Mouse (Mus musculus): ENCODE measurements at regions not wholly inside any gene's neighbourhood (a gene's known extent, or its start where the extent isn't known, plus 50 kb on each side); places are given as distances from the start of the nearest gene placed in this dataset.

DNA sequence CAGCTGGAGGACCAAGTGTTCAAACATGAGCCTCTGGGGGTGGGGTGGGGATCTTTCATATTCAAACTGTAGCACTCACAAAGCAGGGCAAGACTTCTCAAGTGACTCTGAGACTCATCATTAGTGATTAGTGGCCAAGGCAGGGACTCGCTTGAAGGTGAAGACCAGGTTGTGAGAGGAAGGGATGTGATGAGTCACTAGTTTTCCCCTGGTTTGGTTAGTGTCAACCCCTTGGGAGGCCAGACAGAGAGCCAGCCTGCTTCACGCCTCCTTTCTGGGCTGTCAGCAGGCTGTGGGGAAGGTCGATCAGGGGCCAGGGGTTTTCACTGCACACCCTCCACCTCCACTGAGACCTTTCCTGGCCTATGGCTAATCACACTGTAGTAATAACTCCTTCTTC, 65.2 kb downstream of the Slc30a10 start:
- no peak overlapping the region for H3K9ac ChIP-seq (ENCODE audit: low read length)
- no peak overlapping the region for H3K27ac ChIP-seq (replicated peaks; ENCODE audit: low read depth, low read length)
- no peak overlapping the region for H3K4me3 ChIP-seq (ENCODE audit: low read depth, low read length)
- H3K4me1 ChIP-seq (ENCODE audit: control insufficient read depth, insufficient read depth, low read length) = peaks cover 5% of the 10 kb centered on the region; the same call in 1 of the 2 replicates
- H3K36me3 ChIP-seq (ENCODE audit: control insufficient read depth, insufficient read depth, low read length) = no peaks in the 10 kb centered on the region
- DNase-seq (ENCODE audit: low spot score) (no peak), ATAC-seq (ENCODE audit: insufficient number of reproducible peaks, low FRiP score, low TSS enrichment, low read depth) (no peak)
- no peak overlapping the region for H3K4me2 ChIP-seq (ENCODE audit: low read depth, severe bottlenecking)
- no peaks in the 10 kb centered on the region for H3K9me3 ChIP-seq (ENCODE audit: control insufficient read depth, low read length)
- WGBS = 28% methylated on average over 3 of the region's 3 CpGs
- no peaks in the 10 kb centered on the region for H3K27me3 ChIP-seq (ENCODE audit: control insufficient read depth, insufficient read depth, low read length)

DNA sequence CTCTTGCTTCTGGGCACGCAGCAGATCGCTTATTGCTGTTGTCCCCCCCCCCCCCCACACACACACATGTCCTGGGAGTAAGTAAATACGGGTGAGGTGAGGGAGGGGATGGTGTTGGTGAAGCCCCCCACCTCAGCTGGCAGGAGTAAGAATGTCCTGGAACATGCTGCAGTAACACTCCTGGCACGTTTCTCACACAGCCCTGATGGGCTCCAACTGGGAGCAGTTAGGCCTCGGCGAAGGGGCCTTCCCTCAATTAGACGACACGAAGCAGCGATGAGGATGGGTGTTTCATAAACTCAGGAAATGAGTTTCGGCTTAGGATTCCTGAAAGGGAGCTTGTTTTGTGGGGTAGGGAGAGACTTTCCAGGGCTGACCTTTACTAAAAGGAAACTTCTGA, 69.4 kb downstream of the Slc30a10 start:
- no peak overlapping the region for H3K27ac ChIP-seq (replicated peaks; ENCODE audit: low read depth, low read length)
- no peaks in the 10 kb centered on the region for H3K27me3 ChIP-seq (ENCODE audit: control insufficient read depth, insufficient read depth, low read length)
- H3K9me3 ChIP-seq (ENCODE audit: control insufficient read depth, low read length) = no peaks in the 10 kb centered on the region
- H3K36me3 ChIP-seq (ENCODE audit: control insufficient read depth, insufficient read depth, low read length) = no peaks in the 10 kb centered on the region
- H3K4me1 ChIP-seq (ENCODE audit: control insufficient read depth, insufficient read depth, low read length) = peaks cover 5% of the 10 kb centered on the region; the same call in 1 of the 2 replicates
- H3K4me3 ChIP-seq (ENCODE audit: low read depth, low read length) = no peak overlapping the region
- H3K4me2 ChIP-seq (ENCODE audit: low read depth, severe bottlenecking) = no peak overlapping the region
- no peak for ATAC-seq (ENCODE audit: insufficient number of reproducible peaks, low FRiP score, low TSS enrichment, low read depth)
- WGBS = 37% methylated on average over 10 of the region's 10 CpGs
- H3K9ac ChIP-seq (ENCODE audit: low read length) = no peak overlapping the region
- DNase-seq (ENCODE audit: low spot score) = no peak

DNA sequence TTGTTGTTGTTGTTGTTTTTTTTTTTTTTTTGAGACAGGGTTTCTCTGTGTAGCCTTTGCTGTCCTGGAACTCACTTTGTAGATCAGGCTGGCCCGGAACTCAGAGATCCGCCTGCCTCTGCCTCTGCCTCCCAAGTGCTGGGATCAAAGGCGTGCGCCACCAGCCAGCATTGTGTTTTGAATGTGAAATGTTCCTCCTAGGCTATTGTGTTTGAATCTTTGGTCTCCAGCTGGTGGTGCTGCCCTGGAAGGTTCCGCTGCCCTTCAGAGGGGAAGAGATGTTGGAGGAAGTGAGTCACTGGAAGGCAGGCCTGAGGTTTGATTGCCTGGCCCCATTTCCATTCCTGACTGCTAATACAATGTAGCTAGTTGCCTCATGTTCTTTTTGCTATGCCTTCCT, 78.8 kb downstream of the Slc30a10 start:
- Histone ChIP-seq H3K27ac (replicated peaks; ENCODE audit: low read depth, low read length) (no peak overlapping the region), H3K4me3 (ENCODE audit: low read depth, low read length) (no peak overlapping the region), H3K4me1 (ENCODE audit: control insufficient read depth, insufficient read depth, low read length) (no peaks in the 10 kb centered on the region), H3K36me3 (ENCODE audit: control insufficient read depth, insufficient read depth, low read length) (no peaks in the 10 kb centered on the region), H3K9ac (ENCODE audit: low read length) (no peak overlapping the region), H3K27me3 (ENCODE audit: control insufficient read depth, insufficient read depth, low read length) (no peaks in the 10 kb centered on the region), H3K9me3 (ENCODE audit: control insufficient read depth, low read length) (no peaks in the 10 kb centered on the region), H3K4me2 (ENCODE audit: low read depth, severe bottlenecking) (no peak overlapping the region)
- WGBS = 97% methylated on average over 5 of the region's 5 CpGs
- no peak for ATAC-seq (ENCODE audit: insufficient number of reproducible peaks, low FRiP score, low TSS enrichment, low read depth)
- no peak for DNase-seq (ENCODE audit: low spot score)

DNA sequence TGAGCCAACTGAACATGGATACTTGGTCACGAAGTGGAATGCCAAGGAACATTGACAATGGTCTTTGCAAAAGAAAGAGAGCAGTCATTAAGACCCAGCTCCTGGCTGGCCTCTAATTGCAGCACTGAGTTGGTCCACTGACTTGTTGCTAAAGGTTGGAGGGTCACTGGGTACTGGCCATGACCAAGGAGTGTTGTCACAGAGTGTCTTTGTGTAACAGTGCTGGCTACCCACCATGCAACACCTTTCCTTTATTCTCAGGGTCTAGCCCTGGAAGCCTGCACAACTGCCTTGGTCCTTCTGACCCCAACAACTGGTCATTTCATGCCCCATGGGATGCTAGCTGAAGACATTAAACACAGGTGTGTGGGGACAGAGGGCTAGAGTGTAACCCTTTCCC, 79.5 kb downstream of the Slc30a10 start:
- Histone ChIP-seq H3K9ac (ENCODE audit: low read length) (no peak overlapping the region), H3K27me3 (ENCODE audit: control insufficient read depth, insufficient read depth, low read length) (no peaks in the 10 kb centered on the region), H3K36me3 (ENCODE audit: control insufficient read depth, insufficient read depth, low read length) (no peaks in the 10 kb centered on the region), H3K4me1 (ENCODE audit: control insufficient read depth, insufficient read depth, low read length) (no peaks in the 10 kb centered on the region), H3K4me2 (ENCODE audit: low read depth, severe bottlenecking) (no peak overlapping the region), H3K4me3 (ENCODE audit: low read depth, low read length) (no peak overlapping the region), H3K27ac (replicated peaks; ENCODE audit: low read depth, low read length) (no peak overlapping the region), H3K9me3 (ENCODE audit: control insufficient read depth, low read length) (no peaks in the 10 kb centered on the region)
- WGBS = 83% methylated on average over 1 of the region's 1 CpGs
- DNase-seq (ENCODE audit: low spot score) (no peak), ATAC-seq (ENCODE audit: insufficient number of reproducible peaks, low FRiP score, low TSS enrichment, low read depth) (no peak)

DNA sequence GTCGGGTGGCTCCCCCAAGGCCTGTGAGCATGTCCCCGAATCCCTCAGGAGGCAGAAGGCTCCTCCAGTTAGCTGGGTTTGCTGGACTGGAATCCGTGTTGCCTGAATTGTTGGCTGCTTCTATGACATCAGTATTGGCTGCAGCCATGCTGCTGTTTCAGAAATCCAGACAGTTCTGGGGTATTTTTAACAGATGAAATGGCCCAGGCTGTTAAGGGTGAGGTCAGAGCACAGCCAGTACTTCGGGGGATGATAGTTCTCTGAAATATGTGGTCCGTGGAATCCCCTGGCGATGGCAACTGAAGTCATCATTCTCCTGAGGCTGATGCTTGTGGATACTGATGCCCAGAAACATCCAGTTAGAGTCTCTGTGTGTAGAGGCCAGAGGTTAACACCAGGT, 80.7 kb downstream of the Slc30a10 start:
- Histone ChIP-seq H3K36me3 (ENCODE audit: control insufficient read depth, insufficient read depth, low read length) (no peaks in the 10 kb centered on the region), H3K9ac (ENCODE audit: low read length) (no peak overlapping the region), H3K27ac (replicated peaks; ENCODE audit: low read depth, low read length) (no peak overlapping the region), H3K4me2 (ENCODE audit: low read depth, severe bottlenecking) (no peak overlapping the region), H3K4me1 (ENCODE audit: control insufficient read depth, insufficient read depth, low read length) (no peaks in the 10 kb centered on the region), H3K9me3 (ENCODE audit: control insufficient read depth, low read length) (no peaks in the 10 kb centered on the region), H3K27me3 (ENCODE audit: control insufficient read depth, insufficient read depth, low read length) (no peaks in the 10 kb centered on the region), H3K4me3 (ENCODE audit: low read depth, low read length) (no peak overlapping the region)
- DNase-seq (ENCODE audit: low spot score) = no peak
- ATAC-seq (ENCODE audit: insufficient number of reproducible peaks, low FRiP score, low TSS enrichment, low read depth) = no peak
- WGBS = 90% methylated on average over 6 of the region's 6 CpGs

DNA sequence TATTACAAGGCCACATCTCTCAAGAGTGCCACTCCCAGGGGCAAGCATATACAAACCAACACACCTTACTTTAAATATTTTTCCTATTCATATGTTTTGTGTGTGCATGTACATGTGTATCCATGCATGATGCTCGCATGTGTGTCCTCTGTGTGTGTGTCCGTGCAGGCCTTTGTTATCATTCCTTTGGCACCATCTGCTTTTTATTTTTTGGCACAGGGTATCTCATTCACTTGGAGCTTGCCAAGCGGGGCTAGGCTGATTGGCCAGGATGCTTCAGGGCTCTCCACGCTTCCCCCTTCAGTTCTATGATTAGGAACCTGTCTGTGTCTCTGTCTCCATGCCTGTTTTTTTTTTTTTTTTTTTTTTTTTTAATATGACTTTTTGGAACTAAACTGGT, 82.6 kb downstream of the Slc30a10 start:
- Histone ChIP-seq H3K36me3 (ENCODE audit: control insufficient read depth, insufficient read depth, low read length) (no peaks in the 10 kb centered on the region), H3K4me2 (ENCODE audit: low read depth, severe bottlenecking) (no peak overlapping the region), H3K4me3 (ENCODE audit: low read depth, low read length) (no peak overlapping the region), H3K9me3 (ENCODE audit: control insufficient read depth, low read length) (no peaks in the 10 kb centered on the region), H3K27ac (replicated peaks; ENCODE audit: low read depth, low read length) (no peak overlapping the region), H3K9ac (ENCODE audit: low read length) (no peak overlapping the region), H3K4me1 (ENCODE audit: control insufficient read depth, insufficient read depth, low read length) (no peaks in the 10 kb centered on the region), H3K27me3 (ENCODE audit: control insufficient read depth, insufficient read depth, low read length) (no peaks in the 10 kb centered on the region)
- DNase-seq (ENCODE audit: low spot score) (no peak), ATAC-seq (ENCODE audit: insufficient number of reproducible peaks, low FRiP score, low TSS enrichment, low read depth) (no peak)
- 92% methylated on average over 4 of the region's 4 CpGs for WGBS

DNA sequence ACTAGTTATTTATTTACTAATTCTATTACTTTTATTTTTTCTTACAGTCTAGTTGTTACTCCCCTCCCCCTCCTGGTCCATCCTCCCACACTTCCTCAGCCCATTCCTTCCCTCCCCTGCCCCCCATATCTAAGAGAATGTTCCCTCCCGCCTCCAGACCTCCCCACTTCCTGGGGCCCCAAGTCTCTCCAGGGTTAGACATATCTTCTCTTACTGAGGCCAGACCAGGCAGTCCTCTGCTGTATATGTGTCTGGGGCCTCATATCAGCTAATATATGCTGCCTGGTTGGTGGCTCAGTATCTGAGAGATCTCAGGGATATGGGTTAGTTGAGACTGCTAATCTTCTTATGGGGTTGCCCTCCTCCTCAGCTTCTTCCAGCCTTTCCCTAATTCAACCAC, 84.8 kb downstream of the Slc30a10 start:
- H3K9me3 ChIP-seq (ENCODE audit: control insufficient read depth, low read length) = no peaks in the 10 kb centered on the region
- H3K36me3 ChIP-seq (ENCODE audit: control insufficient read depth, insufficient read depth, low read length) = no peaks in the 10 kb centered on the region
- H3K27me3 ChIP-seq (ENCODE audit: control insufficient read depth, insufficient read depth, low read length) = no peaks in the 10 kb centered on the region
- no peak for ATAC-seq (ENCODE audit: insufficient number of reproducible peaks, low FRiP score, low TSS enrichment, low read depth)
- H3K9ac ChIP-seq (ENCODE audit: low read length) = no peak overlapping the region
- H3K4me1 ChIP-seq (ENCODE audit: control insufficient read depth, insufficient read depth, low read length) = no peaks in the 10 kb centered on the region
- H3K27ac ChIP-seq (replicated peaks; ENCODE audit: low read depth, low read length) = no peak overlapping the region
- WGBS = 67% methylated on average over 1 of the region's 1 CpGs
- H3K4me3 ChIP-seq (ENCODE audit: low read depth, low read length) = no peak overlapping the region
- no peak for DNase-seq (ENCODE audit: low spot score)
- no peak overlapping the region for H3K4me2 ChIP-seq (ENCODE audit: low read depth, severe bottlenecking)

DNA sequence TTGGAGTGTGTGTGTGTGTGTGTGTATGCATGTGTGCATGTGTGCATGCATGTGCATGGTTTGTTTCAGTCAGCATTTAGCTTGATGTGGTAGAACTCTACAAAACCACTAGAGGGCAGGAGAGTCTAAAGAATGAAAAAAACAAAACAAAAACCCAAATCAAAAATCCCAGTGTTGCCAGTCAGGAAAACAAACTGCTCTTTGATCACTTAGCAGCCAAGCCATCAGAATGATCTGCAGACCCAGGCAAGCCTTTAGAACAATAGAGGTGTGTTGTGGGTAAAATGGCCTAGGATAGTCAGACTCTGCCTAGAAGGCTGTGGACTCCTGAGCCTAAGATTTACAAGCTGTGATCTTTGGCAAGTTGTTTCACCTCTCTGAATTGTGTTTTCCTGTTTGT, 91.7 kb downstream of the Slc30a10 start:
- Histone ChIP-seq H3K4me1 (ENCODE audit: control insufficient read depth, insufficient read depth, low read length) (0 out of 2 replicates have a peak, but pooled peaks cover 2% of the 10 kb centered on the region), H3K9me3 (ENCODE audit: control insufficient read depth, low read length) (no peaks in the 10 kb centered on the region), H3K9ac (ENCODE audit: low read length) (no peak overlapping the region), H3K27me3 (ENCODE audit: control insufficient read depth, insufficient read depth, low read length) (no peaks in the 10 kb centered on the region), H3K4me2 (ENCODE audit: low read depth, severe bottlenecking) (no peak overlapping the region), H3K4me3 (ENCODE audit: low read depth, low read length) (no peak overlapping the region), H3K27ac (replicated peaks; ENCODE audit: low read depth, low read length) (no peak overlapping the region), H3K36me3 (ENCODE audit: control insufficient read depth, insufficient read depth, low read length) (no peaks in the 10 kb centered on the region)
- ATAC-seq (ENCODE audit: insufficient number of reproducible peaks, low FRiP score, low TSS enrichment, low read depth) (no peak), DNase-seq (ENCODE audit: low spot score) (peak; percentile 57)

DNA sequence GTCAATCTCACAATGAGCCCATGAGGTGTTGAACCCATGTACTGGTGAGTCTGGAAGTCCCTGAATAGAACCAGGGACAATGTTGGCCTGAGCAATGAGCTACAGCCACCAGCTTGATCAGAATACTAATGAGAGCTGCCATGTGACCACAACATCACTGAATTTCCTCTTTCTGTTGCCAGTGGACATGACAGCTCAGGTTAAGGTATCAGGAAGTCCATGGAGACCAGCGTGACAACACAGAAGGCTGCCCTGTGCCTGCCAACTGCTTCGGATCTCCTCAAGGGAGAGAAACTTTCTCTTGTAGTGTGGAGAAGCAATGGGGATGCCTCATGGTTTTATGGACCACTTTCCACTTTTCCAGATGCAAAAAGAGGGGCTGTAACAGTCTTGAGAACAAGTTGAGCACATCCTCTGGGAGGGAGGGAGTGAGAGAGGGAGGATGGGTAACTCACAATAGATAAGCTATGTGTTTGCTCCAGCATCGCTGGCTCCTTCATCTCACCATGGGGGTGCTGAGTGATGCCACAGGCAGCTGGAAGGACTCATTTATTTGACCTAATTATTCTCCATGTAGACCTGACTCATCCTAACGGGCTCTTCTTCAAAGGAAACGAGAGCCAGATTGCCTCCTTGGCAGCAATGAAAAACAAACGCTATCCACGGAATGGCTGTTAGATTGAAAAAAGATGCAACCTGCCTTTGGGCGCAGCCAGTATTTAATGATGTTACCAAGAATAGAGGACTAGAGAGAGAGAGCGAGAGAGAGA, 118.3 kb downstream of the Slc30a10 start:
- WGBS = 35% methylated on average over 9 of the region's 9 CpGs
- H3K4me2 ChIP-seq (ENCODE audit: low read depth, severe bottlenecking) = no peak overlapping the region
- no peaks in the 10 kb centered on the region for H3K4me1 ChIP-seq (ENCODE audit: control insufficient read depth, insufficient read depth, low read length)
- H3K27me3 ChIP-seq (ENCODE audit: control insufficient read depth, insufficient read depth, low read length) = no peaks in the 10 kb centered on the region
- H3K36me3 ChIP-seq (ENCODE audit: control insufficient read depth, insufficient read depth, low read length) = no peaks in the 10 kb centered on the region
- ATAC-seq (ENCODE audit: insufficient number of reproducible peaks, low FRiP score, low TSS enrichment, low read depth) (no peak), DNase-seq (ENCODE audit: low spot score) (no peak)
- H3K4me3 ChIP-seq (ENCODE audit: low read depth, low read length) = no peak overlapping the region
- no peak overlapping the region for H3K27ac ChIP-seq (replicated peaks; ENCODE audit: low read depth, low read length)
- H3K9me3 ChIP-seq (ENCODE audit: control insufficient read depth, low read length) = no peaks in the 10 kb centered on the region
- H3K9ac ChIP-seq (ENCODE audit: low read length) = no peak overlapping the region

Measured in limb, embryonic 11.5 days (tissue).